Mouse (Mus musculus): Measurements from ENCODE around the gene Cdk2. TPM values are rescaled to one million over a fixed set of nuclear protein-coding genes. Genes with fewer than 3 reads are reported as not detected.
A peak's percentile ranks its signal among the peaks of the same experiment; 100 is the strongest.

Cdk2 gene
- total RNA-seq, 2 experiments from 2014 or later, result 2.2 to 2.6 TPM

- no peak overlapping the region for H3K27ac ChIP-seq
- no peak for DNase-seq (ENCODE audit: extremely low spot score in 1 of 2, low spot score in 2 of 2)
- no peak overlapping the region for H3K4me3 ChIP-seq
- TF ChIP-seq CTCF (IDR thresholded peaks at IDR 0.05), result no peak
- intact Hi-C loops (cut with DNase I), result no loop called here
Observed at GRCm38 (mm10) chr10:128699611-128700010, 5.2 kb downstream of the Cdk2 start.

GRCm38 (mm10) chr10:128699006-128699405 lies 5.8 kb downstream of the Cdk2 start:
- DNase-seq (ENCODE audit: extremely low spot score in 1 of 2, low spot score in 2 of 2), result no peak
- Histone ChIP-seq H3K27ac (no peak overlapping the region), H3K4me3 (no peak overlapping the region)
- TF ChIP-seq CTCF (IDR thresholded peaks at IDR 0.05), result no peak
- intact Hi-C loops (cut with DNase I), result no loop called here

DNA sequence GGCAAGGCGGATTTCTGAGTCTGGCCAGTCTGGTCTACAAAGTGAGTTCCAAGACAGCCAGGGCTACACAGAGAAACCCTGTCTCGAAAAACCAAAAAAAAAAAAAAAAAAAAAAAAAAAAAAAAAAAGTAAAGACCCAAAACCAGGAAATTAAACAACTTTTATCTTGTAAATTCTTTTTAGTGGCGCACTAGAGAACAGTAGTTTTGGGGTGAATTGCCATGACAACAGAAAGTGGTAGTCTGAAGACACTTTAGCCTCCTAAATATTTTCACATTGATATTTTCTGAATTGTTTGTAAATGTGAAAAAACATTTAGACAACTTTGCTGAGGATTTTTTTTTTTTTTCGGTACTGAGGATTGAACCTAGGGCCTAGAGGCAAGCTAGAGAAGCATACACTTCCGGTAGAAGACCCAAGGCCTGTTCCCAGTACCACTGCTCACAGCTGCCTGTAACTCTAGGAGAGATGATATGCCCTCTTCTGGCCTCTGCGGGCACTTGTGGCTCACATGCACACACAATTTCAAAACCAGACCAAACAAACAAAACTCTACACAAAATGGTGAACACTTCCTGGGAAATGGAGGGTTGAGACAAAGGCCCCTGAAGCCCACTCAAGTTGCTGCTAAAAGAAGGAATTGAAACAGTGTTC lies 7.6 kb downstream of the Cdk2 start:
- no peak for DNase-seq (ENCODE audit: extremely low spot score in 1 of 2, low spot score in 2 of 2)
- peak overlapping the region; percentile 42; the same call in 1 of the 2 replicates for H3K4me3 ChIP-seq
- peak overlapping the region; percentile 88; the same call in 1 of the 2 replicates for H3K27ac ChIP-seq
- no peak; the same call in 1 of the 2 replicates for TF ChIP-seq CTCF (IDR thresholded peaks at IDR 0.05)
- intact Hi-C loops (cut with DNase I), result no loop called here

DNA sequence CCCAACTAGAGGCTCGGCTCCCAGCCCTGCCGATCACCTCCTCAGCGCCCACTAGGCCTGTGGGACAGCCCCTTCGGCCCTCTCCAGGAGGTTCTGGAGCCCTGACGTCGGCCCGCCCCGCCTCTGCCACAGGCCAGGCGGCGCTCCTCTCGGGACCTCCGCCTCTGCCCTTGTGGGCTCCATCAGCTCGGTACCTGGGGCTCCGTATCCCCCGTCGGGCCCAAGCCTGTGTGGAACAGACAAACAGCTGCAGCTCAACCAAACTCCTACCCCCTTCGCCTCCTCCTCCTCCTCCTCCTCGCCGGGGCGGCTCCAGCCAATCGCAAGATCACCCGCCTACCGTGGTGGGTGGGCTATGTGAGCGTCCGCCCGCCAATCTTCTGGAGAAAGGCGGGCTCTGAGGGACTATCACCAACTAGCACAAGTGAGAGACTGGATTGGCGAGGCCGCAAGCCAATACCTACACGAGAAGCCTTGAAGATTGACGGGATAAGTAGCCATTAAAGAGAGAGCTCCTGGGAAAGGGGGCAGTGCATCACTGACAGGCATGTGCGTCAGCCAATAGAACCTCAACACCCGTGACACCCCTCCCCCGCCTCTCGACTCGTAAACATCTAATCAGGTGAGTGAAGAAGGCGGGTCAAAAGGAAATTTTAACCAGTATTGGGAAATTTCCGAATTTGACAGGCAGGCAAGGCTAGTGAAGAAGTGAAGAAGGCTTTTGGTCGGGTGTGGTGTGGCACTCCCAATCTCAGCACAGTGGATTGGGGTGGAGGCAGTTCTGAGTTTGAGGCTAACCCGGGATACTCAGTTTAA lies 8.6 kb downstream of the Cdk2 start, which contains the start of gene Rab5b:
Gene Rab5b, minus strand, starts transcription at position 273 of the 816 bp plus-strand sequence.
- peak; percentile 97 to 99 for DNase-seq (ENCODE audit: extremely low spot score in 1 of 2, low spot score in 2 of 2)
- intact Hi-C loops (cut with DNase I), result no loop called here
- Histone ChIP-seq H3K27ac (peak within 1 kb of the TSS; percentile 98), H3K4me3 (peak within 1 kb of the TSS; percentile 97)
- no peak for TF ChIP-seq CTCF (IDR thresholded peaks at IDR 0.05)

GRCm38 (mm10) chr10:128695411-128695991 lies 9.3 kb downstream of the Cdk2 start:
- intact Hi-C loops (cut with DNase I), result no loop called here

GRCm38 (mm10) chr10:128674469-128675008 lies 30.3 kb downstream of the Cdk2 start:
- Histone ChIP-seq H3K27ac (peak overlapping the region; percentile 85), H3K4me3 (peak overlapping the region; percentile 77)
- TF ChIP-seq CTCF (IDR thresholded peaks at IDR 0.05), result peak; percentile 82
- DNase-seq (ENCODE audit: extremely low spot score in 1 of 2, low spot score in 2 of 2), result peak in 1 of 2 experiments; percentile 20
- intact Hi-C loops (cut with DNase I), result loop anchor here (5.0 kb wide), 1 partner anchor 107 kb away; the partner anchor contains the start of gene Pa2g4

More at GRCm38 (mm10) chr10:128695411-128695991, 9.3 kb downstream of the Cdk2 start:
- DNase-seq (ENCODE audit: extremely low spot score in 1 of 2, low spot score in 2 of 2), result no peak
- H3K27ac ChIP-seq, result peak overlapping the region; percentile 98
- peak overlapping the region; percentile 97 for H3K4me3 ChIP-seq
- no peak for TF ChIP-seq CTCF (IDR thresholded peaks at IDR 0.05)

- DNase-seq (ENCODE audit: extremely low spot score in 1 of 2, low spot score in 2 of 2), result peak; percentile 81 to 82
- TF ChIP-seq CTCF (IDR thresholded peaks at IDR 0.05), result no peak
- intact Hi-C loops (cut with DNase I), result loop anchor here (1.0 to 5.0 kb wide), 3 partner anchors 48 to 123 kb away; partner anchors contain the start of genes Pa2g4 and Rps26
- peak within 1 kb of the TSS; percentile 77 for H3K4me3 ChIP-seq
- peak within 1 kb of the TSS; percentile 85 for H3K27ac ChIP-seq
Observed at GRCm38 (mm10) chr10:128673763-128674468, 30.9 kb downstream of the Cdk2 start, which contains the start of gene Suox. Suox (minus strand) TSS chr10:128674073.

DNA sequence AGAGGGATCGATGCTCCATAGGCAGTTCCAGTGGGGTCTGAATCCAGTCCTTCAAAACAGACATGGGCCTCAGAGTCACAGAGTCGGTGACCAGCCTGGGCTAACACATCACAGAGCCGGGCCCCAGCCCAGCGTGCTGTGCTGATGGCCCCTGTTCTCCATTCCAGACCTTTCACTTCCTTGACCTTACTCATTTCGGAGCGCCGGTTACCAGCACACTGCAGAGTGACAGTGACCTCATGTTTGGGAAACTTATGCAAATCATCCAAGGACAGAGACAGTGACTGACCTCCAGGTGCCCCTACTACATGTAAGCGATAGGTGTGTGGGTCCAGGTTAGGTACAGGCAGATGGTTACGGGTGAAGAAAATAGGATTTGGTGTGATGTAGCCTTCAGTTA lies 33.7 kb downstream of the Cdk2 start:
- DNase-seq (ENCODE audit: extremely low spot score in 1 of 2, low spot score in 2 of 2), result no peak
- no peak overlapping the region for H3K27ac ChIP-seq
- no peak overlapping the region for H3K4me3 ChIP-seq
- no peak for TF ChIP-seq CTCF (IDR thresholded peaks at IDR 0.05)
- intact Hi-C loops (cut with DNase I), result loop anchor here (5.0 kb wide), 1 partner anchor 104 kb away; the partner anchor contains the start of gene Pa2g4

GRCm38 (mm10) chr10:128668790-128669672 lies 35.8 kb downstream of the Cdk2 start:
- TF ChIP-seq CTCF (IDR thresholded peaks at IDR 0.05), result no peak
- intact Hi-C loops (cut with DNase I), result loop anchor here (2.0 kb wide), 1 partner anchor 24 kb away; the partner anchor contains the start of gene Ikzf4
- peak overlapping the region; percentile 90 for H3K27ac ChIP-seq
- peak overlapping the region; percentile 80 for H3K4me3 ChIP-seq
- peak; percentile 69 to 80 for DNase-seq (ENCODE audit: extremely low spot score in 1 of 2, low spot score in 2 of 2)

DNA sequence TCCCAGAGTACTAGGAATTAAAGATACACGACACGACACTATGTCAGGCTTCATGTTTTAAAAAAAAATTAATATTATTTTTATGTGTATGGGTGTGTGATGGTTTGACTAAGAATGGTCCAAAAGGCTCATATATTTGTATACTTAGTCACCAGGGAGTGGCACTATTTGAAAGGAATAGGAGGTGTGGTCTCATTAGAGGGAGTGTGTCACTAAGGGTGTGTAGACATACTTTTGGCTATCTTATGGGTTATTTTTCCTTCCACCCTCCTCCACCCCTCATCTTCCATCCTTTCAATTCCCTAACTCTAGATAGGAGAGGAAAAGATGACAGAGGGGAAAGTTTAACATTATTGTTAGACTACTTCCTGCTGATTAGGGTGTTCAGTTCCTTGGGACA lies 39.0 kb downstream of the Cdk2 start:
- no peak overlapping the region for H3K4me3 ChIP-seq
- no peak overlapping the region for H3K27ac ChIP-seq
- intact Hi-C loops (cut with DNase I), result no loop called here
- TF ChIP-seq CTCF (IDR thresholded peaks at IDR 0.05), result no peak
- DNase-seq (ENCODE audit: extremely low spot score in 1 of 2, low spot score in 2 of 2), result no peak

All from left cerebral cortex, adult 2 months (tissue).